Mouse (Mus musculus) MEL (cell line): ENCODE measurements around the gene Hnrnpa1.

Experiments used
- MAFK ChIP-seq: IDR thresholded peaks from 2 replicates; pipeline ENCODE4 v1.6.1; 2011; ENCODE audit warnings: low read depth, mild to moderate bottlenecking, low read length, improper control_type of control experiment, borderline replicate concordance
- MAX ChIP-seq: IDR thresholded peaks from 2 replicates; pipeline ENCODE4 v1.6.1; 2011; ENCODE audit warnings: low read length, improper control_type of control experiment
- POLR2A ChIP-seq, 2 experiments: IDR thresholded peaks; 2 replicates each; pipeline ENCODE4 v1.6.1; 2011 to 2012; ENCODE audit warnings: low read length in 2 of 2, mild to moderate bottlenecking in 2 of 2, control low read depth in 1 of 2, improper control_type of control experiment in 1 of 2, low read depth in 1 of 2, moderate library complexity in 1 of 2; ENCODE audit not compliant: control insufficient read depth in 1 of 2, insufficient read depth in 1 of 2, poor library complexity in 1 of 2

DNA sequence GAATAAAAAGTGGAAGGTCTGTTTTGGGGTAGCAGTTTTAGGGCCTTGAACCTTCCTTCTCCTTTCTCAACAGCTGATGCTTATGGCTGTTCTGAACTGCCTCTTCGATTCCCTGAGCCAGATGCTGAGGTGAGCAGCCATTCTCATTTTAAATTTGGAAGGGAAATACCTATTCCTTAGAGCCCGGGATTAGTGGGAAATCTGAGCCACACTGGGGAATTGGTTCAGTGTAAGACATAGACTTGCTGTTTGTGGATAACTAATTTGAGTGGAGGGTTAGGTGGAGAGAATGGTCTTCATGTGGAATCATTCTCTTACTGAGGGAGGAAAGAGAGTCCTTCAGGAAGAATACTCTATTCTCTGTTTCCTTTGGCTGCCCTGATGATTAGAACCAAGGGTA is 54.4 kb downstream of the Hnrnpa1 start:
- no peak for TF ChIP-seq MAFK
- no peak for TF ChIP-seq POLR2A (IDR thresholded peaks at IDR 0.05; ENCODE audit: control insufficient read depth in 1 of 2, insufficient read depth in 1 of 2, low read depth in 1 of 2, low read length in 2 of 2, poor library complexity in 1 of 2)
- TF ChIP-seq MAX = no peak
